Mouse (Mus musculus) hindbrain, embryonic 13.5 days (tissue): ENCODE data around the gene Kcnh1. TPM values are rescaled to one million over a fixed set of nuclear protein-coding genes. Genes with fewer than 3 reads are reported as not detected.

Source experiments
- ATAC-seq: fragments of 200-750 bp; cut with Nextera tagmentation; 2 replicates; pipeline ENCODE4 v1.8.0; 2017; ENCODE audit warnings: moderate TSS enrichment; ENCODE audit not compliant: low FRiP score
- H3K27ac ChIP-seq: fragments of 300-500 bp; sonication (generic); 2 replicates; pipeline ENCODE4 v1.5.1; 2015; ENCODE audit warnings: inconsistent platforms, mild to moderate bottlenecking, moderate library complexity
- H3K27me3 ChIP-seq: fragments of 300-500 bp; sonication (generic); 2 replicates; pipeline ENCODE4 v1.6.1; 2015; ENCODE audit warnings: mild to moderate bottlenecking, inconsistent platforms
- H3K36me3 ChIP-seq: fragments of 300-500 bp; sonication (generic); 2 replicates; pipeline ENCODE4 v1.6.1; 2015; ENCODE audit warnings: mild to moderate bottlenecking, inconsistent platforms
- H3K4me1 ChIP-seq: fragments of 300-500 bp; sonication (generic); replicated peaks from 2 replicates; pipeline ENCODE4 v1.6.1; 2015; ENCODE audit warnings: inconsistent platforms
- H3K4me2 ChIP-seq: fragments of 300-500 bp; sonication (generic); 2 replicates; pipeline ENCODE4 v1.6.1; 2015; ENCODE audit warnings: inconsistent platforms, mild to moderate bottlenecking, moderate library complexity
- H3K4me3 ChIP-seq: fragments of 300-500 bp; sonication (generic); 2 replicates; pipeline ENCODE4 v1.5.1; 2015; ENCODE audit warnings: mild to moderate bottlenecking, inconsistent platforms
- H3K9ac ChIP-seq: fragments of 300-500 bp; sonication (generic); 2 replicates; pipeline ENCODE4 v1.6.1; 2015; ENCODE audit warnings: mild to moderate bottlenecking, inconsistent platforms
- H3K9me3 ChIP-seq: fragments of 300-500 bp; sonication (generic); 2 replicates; pipeline ENCODE4 v1.6.1; 2016; ENCODE audit warnings: inconsistent platforms
- WGBS: fragments of 180-500 bp; shearing (Covaris S2); methylation state at CpG from one replicate; pipeline ENCODE4 v1.1.7; 2015; 5-methylcytosine and 5-hydroxymethylcytosine counted together
- polyA plus RNA-seq: library from polyadenylated mRNA; unstranded; fragments of >200 nt; fragmentation: Nextera tagmentation; extraction: Ambion mirVana; gene quantifications from 2 replicates; pipeline ENCODE4 v1.2.1, GENCODE M21; 2015

Kcnh1 gene
- polyA plus RNA-seq, 1 experiment from 2014 or later: 1.8 TPM

DNA sequence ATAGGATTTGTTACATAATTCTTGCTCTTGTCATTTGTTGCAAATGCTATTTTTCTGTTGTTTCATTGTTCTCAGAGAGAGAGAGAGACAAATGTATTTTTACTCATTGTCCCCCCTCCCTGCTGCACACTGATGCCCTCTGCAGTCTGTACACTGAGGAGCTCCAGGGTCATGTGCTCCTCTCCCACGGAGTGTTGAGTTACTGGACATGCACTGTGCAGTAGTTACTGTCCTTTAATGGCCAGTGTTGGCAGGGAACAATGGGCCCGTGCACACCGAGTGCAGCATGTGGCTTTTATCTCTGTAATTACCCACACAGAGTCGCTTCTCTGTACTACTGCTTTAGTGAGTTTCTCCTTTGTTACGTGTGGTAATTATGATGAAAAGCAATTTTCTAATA, 17.4 kb downstream of the Kcnh1 start:
- Histone ChIP-seq H3K36me3 (no peaks in the 10 kb centered on the region), H3K4me1 (no peaks in the 10 kb centered on the region), H3K9me3 (no peaks in the 10 kb centered on the region), H3K27ac (no peak overlapping the region), H3K27me3 (no peaks in the 10 kb centered on the region), H3K4me2 (no peak overlapping the region), H3K9ac (no peak overlapping the region), H3K4me3 (no peak overlapping the region)
- ATAC-seq: no peak
- 55% methylated on average over 5 of the region's 5 CpGs for WGBS

DNA sequence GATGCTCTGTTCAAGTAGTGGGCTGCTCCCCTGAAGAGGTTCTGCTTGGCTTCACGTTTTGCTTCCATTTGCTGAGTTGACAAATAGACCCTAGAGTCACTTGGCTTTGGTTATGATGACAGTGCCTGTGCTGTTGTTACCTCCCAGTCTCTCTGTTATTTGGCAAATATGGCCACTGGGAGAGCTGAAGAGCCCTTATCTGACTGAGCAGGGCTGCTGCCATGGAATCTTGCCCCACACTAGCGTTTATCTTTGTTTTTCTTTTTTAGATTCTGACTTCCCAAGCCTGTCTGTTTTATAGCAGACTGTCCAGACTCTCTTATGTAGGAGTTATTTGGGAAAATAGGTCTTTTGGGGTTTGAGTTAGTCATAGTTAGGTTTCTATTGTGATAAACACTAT, 21.9 kb downstream of the Kcnh1 start:
- Histone ChIP-seq H3K9ac (no peak overlapping the region), H3K4me1 (no peaks in the 10 kb centered on the region), H3K4me3 (no peak overlapping the region), H3K27ac (no peak overlapping the region), H3K9me3 (no peaks in the 10 kb centered on the region), H3K36me3 (no peaks in the 10 kb centered on the region), H3K27me3 (no peaks in the 10 kb centered on the region), H3K4me2 (no peak overlapping the region)
- 71% methylated on average over 2 of the region's 2 CpGs for WGBS
- ATAC-seq: no peak

DNA sequence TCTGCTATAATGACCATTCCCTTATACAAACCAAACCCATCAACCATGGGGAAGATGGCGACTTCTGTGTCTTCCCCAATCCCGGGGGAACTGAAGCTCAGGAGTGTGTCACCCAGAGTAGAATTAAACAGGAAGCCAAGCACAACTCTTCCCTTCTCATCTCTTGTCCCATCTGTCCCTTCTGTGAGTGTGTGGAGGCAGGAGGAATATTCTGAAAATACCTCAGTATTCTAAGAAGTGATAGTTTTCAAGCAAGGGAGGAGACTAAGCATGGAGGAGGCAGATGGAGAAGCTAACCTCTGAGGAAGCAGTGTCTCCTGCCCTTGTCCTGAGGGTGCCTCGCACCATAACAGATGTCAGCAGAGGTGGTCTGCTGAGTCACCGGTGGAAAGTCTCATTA, 24.1 kb downstream of the Kcnh1 start:
- H3K4me2 ChIP-seq: no peak overlapping the region
- H3K27ac ChIP-seq: no peak overlapping the region
- no peak for ATAC-seq
- H3K4me3 ChIP-seq: no peak overlapping the region
- H3K4me1 ChIP-seq: no peaks in the 10 kb centered on the region
- no peaks in the 10 kb centered on the region for H3K36me3 ChIP-seq
- no peaks in the 10 kb centered on the region for H3K9me3 ChIP-seq
- no peak overlapping the region for H3K9ac ChIP-seq
- WGBS: 93% methylated on average over 4 of the region's 4 CpGs
- no peaks in the 10 kb centered on the region for H3K27me3 ChIP-seq

DNA sequence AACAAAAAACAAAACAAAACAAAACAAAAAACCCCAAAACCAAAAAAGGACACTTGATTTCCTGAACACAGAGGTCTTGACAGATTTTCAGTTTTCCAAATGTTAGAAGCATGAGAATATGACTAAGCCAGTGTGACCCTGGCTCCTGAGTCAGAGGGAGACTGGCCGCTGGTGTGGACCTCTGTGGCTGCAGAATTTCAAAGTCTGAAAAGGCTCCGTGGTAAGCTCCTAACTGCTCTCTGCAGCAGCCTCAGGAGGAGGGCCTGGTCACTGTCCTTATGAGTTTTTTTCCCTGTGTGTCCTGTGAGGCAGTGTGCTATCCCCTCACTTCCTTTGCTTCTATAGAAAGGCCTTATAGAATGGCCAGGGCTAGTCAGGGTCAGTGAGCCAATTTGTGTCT, 29.6 kb downstream of the Kcnh1 start:
- Histone ChIP-seq H3K4me3 (no peak overlapping the region), H3K9me3 (no peaks in the 10 kb centered on the region), H3K36me3 (no peaks in the 10 kb centered on the region), H3K4me1 (no peaks in the 10 kb centered on the region), H3K27me3 (no peaks in the 10 kb centered on the region), H3K27ac (no peak overlapping the region), H3K9ac (no peak overlapping the region), H3K4me2 (no peak overlapping the region)
- no peak for ATAC-seq
- 66% methylated on average over 2 of the region's 2 CpGs for WGBS

DNA sequence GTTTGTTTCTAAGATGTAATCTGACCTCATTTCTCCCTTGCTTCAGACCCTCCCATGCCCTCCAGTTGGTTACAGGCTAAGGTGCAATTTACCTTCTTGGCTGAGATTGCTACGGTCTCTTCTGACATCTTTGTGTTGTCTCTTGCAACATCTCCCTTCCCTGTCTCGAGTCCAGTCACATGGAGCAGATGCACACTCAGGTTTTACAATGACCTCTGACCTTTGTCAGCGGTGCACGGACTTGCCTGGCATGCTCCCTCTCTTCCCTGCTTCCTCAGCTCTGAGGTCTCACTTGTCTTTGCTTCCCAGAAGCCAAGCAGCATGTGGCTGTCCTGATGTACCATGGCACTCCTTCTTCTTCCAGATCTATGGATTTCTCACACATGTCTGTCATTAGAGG, 33.6 kb downstream of the Kcnh1 start:
- Histone ChIP-seq H3K9ac (no peak overlapping the region), H3K4me1 (no peaks in the 10 kb centered on the region), H3K27me3 (no peaks in the 10 kb centered on the region), H3K36me3 (no peaks in the 10 kb centered on the region), H3K4me3 (no peak overlapping the region), H3K4me2 (no peak overlapping the region), H3K9me3 (peaks cover 6% of the 10 kb centered on the region; the same call in 1 of the 2 replicates), H3K27ac (no peak overlapping the region)
- no peak for ATAC-seq
- 46% methylated on average over 4 of the region's 4 CpGs for whole genome bisulfite sequencing

DNA sequence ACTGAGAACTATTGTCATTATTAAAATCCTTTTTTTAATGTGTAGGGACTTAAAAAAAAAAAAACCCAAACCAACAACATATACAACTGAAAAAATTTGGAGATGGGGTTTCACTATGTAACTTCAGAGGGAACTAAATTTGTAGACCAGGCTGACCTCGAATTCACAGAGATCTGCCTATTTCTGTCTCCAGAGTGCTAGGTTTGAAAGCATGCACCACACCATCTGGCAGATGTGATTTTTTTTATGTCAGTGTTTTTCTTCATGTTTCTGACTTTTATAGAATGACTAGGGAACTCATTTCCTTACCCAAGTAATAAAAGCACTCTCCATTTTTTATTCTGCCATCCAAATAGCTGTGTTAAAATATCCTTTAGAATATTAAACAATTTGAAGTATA, 42.1 kb downstream of the Kcnh1 start:
- H3K4me1 ChIP-seq: no peaks in the 10 kb centered on the region
- no peak for ATAC-seq
- no peak overlapping the region for H3K4me3 ChIP-seq
- no peak overlapping the region for H3K27ac ChIP-seq
- H3K9me3 ChIP-seq: peaks cover 6% of the 10 kb centered on the region; the same call in 1 of the 2 replicates
- no peaks in the 10 kb centered on the region for H3K27me3 ChIP-seq
- WGBS: 77% methylated on average over 1 of the region's 1 CpGs
- H3K4me2 ChIP-seq: no peak overlapping the region
- no peak overlapping the region for H3K9ac ChIP-seq
- H3K36me3 ChIP-seq: no peaks in the 10 kb centered on the region

DNA sequence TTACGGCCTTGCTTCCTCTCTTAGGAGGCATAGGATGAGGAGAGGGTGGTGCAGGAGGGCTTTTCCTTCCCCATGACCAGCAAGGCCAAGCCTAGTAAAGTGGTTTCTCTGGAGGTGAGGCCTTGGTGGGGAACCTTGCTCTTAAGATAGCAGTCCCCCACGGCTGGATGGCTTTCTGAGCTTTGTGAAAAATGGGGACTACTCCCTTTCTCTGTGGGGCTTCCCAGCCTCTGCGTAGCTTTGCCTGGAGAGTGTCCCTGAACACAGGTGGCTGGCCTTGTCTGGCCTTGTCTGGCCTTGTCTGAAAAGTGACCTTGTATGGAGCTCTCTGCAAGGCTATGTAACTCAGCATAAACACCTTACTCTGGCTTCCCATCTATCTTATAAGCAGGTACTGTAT, 56.3 kb downstream of the Kcnh1 start:
- ATAC-seq: no peak
- Histone ChIP-seq H3K36me3 (no peaks in the 10 kb centered on the region), H3K4me3 (no peak overlapping the region), H3K9ac (no peak overlapping the region), H3K4me1 (no peaks in the 10 kb centered on the region), H3K9me3 (no peaks in the 10 kb centered on the region), H3K4me2 (no peak overlapping the region), H3K27me3 (no peaks in the 10 kb centered on the region), H3K27ac (no peak overlapping the region)
- WGBS: 81% methylated on average over 3 of the region's 3 CpGs

DNA sequence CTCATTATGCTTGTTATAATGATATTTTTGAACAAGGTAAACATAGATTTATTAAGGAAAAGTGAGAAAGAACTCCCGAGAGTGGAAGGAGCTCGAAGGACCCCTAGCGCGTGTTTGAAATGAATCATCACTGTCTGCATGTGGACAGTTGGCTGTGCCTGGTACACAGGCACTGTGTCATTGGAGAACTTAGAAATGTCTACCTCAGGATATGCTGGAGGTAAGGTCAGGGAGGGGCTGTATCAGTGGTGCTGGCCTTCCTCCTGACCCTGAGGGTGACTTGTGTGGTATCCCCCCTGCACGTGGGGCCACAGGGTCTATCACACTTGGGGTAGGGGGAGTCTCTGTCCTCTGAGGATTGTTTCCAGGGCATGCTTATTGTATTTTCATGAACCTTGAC, 68.6 kb downstream of the Kcnh1 start:
- 91% methylated on average over 5 of the region's 5 CpGs for WGBS

DNA sequence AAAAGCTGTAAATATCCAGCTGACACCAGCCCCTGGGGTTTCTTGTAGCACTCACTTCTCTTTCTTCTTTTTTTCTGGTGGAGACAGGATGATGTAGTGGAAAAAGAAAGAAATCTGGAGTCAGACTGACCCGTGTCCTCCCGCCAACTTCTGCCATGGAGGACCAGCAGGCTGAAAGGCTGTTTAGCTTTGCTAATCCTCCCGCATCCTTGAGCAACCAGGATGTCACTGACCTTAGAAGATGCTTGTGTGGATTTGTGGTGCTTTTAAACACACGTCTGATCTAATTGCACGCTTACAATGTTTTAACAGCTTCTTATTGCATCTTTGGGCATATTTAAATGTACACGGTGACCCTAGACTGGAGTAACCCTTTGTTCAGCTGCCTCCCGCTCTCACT, 69.0 kb downstream of the Kcnh1 start:
- Histone ChIP-seq H3K36me3 (no peaks in the 10 kb centered on the region), H3K4me3 (no peak overlapping the region), H3K9ac (no peak overlapping the region), H3K9me3 (no peaks in the 10 kb centered on the region), H3K4me1 (no peaks in the 10 kb centered on the region), H3K27me3 (no peaks in the 10 kb centered on the region), H3K27ac (no peak overlapping the region), H3K4me2 (no peak overlapping the region)
- no peak for ATAC-seq
- WGBS: 76% methylated on average over 7 of the region's 7 CpGs

More for the DNA sequence above, 68.6 kb downstream of the Kcnh1 start:
- Histone ChIP-seq H3K27me3 (no peaks in the 10 kb centered on the region), H3K9me3 (no peaks in the 10 kb centered on the region), H3K9ac (no peak overlapping the region), H3K36me3 (no peaks in the 10 kb centered on the region), H3K4me3 (no peak overlapping the region), H3K27ac (no peak overlapping the region), H3K4me2 (no peak overlapping the region), H3K4me1 (no peaks in the 10 kb centered on the region)
- no peak for ATAC-seq

DNA sequence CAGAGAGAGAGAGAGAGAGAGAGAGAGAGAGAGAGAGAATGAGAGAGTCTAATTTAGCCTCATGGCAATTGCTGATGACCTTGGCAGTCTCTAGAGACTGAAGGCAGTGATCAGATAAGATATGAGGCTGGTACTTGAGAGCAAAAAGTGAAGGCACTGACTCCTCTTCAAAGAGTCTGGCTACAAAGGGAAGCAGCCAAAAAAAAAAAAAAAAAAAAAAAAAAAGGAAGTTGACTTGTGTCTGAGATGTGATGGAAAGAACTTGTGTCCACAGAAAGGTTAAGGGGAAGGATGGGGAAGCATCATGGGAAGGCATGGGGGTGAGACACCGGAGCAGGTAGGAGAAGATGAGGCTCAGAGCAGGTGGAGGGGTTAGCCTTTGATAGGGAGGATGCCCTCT, 75.1 kb downstream of the Kcnh1 start:
- no peak overlapping the region for H3K4me3 ChIP-seq
- H3K9ac ChIP-seq: no peak overlapping the region
- no peaks in the 10 kb centered on the region for H3K4me1 ChIP-seq
- H3K9me3 ChIP-seq: no peaks in the 10 kb centered on the region
- H3K27ac ChIP-seq: no peak overlapping the region
- no peak overlapping the region for H3K4me2 ChIP-seq
- WGBS: 77% methylated on average over 1 of the region's 1 CpGs
- no peaks in the 10 kb centered on the region for H3K36me3 ChIP-seq
- no peaks in the 10 kb centered on the region for H3K27me3 ChIP-seq
- ATAC-seq: no peak

DNA sequence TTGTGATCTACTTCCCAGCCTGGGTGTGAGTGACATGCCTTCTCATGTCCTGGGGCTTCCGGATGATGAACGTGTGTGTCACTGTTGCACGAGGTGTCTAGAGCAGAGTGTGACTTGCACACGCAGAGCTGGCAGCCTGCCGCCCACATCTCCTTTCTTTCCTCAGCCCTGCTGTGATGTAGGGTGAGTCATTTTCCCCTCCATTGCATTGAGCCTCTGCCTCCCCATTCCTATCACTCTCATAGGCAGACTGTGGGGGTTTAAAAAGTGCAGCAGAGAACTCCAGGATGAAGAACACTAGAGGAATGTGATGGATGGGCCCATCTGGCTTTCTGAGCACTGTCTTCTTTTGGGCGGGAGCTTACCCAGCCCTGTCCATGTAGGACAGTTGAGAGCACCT, 76.4 kb downstream of the Kcnh1 start:
- H3K4me3 ChIP-seq: no peak overlapping the region
- no peak for ATAC-seq
- no peak overlapping the region for H3K4me2 ChIP-seq
- H3K27ac ChIP-seq: no peak overlapping the region
- no peak overlapping the region for H3K9ac ChIP-seq
- WGBS: 92% methylated on average over 6 of the region's 6 CpGs
- no peaks in the 10 kb centered on the region for H3K27me3 ChIP-seq
- no peaks in the 10 kb centered on the region for H3K36me3 ChIP-seq
- H3K9me3 ChIP-seq: no peaks in the 10 kb centered on the region
- no peaks in the 10 kb centered on the region for H3K4me1 ChIP-seq

DNA sequence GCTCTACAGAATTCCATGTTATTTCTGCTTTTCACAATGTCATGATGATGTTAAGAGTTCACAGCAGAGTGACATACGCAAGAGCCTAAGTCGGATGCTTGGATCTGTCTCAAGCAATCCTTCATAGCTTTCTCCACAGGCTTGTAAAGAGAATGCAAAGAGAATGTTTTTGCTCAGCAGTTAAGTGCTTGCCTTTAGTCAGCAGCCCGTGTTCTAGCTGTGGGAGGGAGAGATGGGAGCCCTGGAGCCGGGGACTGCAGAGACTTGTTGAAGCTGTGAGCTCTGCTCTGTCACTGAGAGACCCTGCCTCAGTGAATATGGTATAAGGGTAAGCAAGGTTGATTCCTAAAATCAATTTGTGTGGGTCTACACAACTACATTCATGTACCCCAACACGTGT, 78.3 kb downstream of the Kcnh1 start:
- no peaks in the 10 kb centered on the region for H3K27me3 ChIP-seq
- ATAC-seq: no peak
- H3K4me3 ChIP-seq: no peak overlapping the region
- WGBS: 81% methylated on average over 5 of the region's 5 CpGs
- H3K4me2 ChIP-seq: no peak overlapping the region
- no peaks in the 10 kb centered on the region for H3K9me3 ChIP-seq
- no peak overlapping the region for H3K27ac ChIP-seq
- no peaks in the 10 kb centered on the region for H3K36me3 ChIP-seq
- H3K9ac ChIP-seq: no peak overlapping the region
- no peaks in the 10 kb centered on the region for H3K4me1 ChIP-seq

DNA sequence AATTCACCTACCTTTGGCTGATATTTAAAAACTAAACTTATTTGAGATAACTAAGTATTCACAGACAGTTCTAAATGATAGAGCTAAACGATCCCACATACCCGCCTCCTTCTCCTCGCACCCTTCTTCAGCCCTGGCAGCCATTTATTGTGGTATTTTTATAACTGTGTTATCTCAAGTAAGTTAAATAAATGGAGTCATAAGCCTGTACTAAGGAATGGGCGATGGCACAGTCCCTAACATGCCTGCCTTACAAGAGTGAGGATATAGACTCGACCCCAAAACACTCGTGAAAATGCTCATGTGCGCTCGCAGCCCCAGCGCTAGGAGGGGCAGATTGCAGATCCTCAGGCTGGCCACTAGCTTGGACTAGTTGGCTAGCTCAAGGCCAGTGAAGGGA, 79.3 kb downstream of the Kcnh1 start:
- Histone ChIP-seq H3K9me3 (no peaks in the 10 kb centered on the region), H3K27ac (no peak overlapping the region), H3K9ac (no peak overlapping the region), H3K4me1 (no peaks in the 10 kb centered on the region), H3K36me3 (no peaks in the 10 kb centered on the region), H3K4me2 (no peak overlapping the region), H3K27me3 (no peaks in the 10 kb centered on the region), H3K4me3 (no peak overlapping the region)
- no peak for ATAC-seq
- 93% methylated on average over 9 of the region's 9 CpGs for WGBS
